ENCODE assay signal across 16 mouse cellular contexts in genomic region chr15:62792084-62792483, GRCm38 (mm10).
"Had no signal": no experiment of that assay in that cellular context is flagged by ENCODE, and none has a peak within 500 bp of the region (broad histone marks: within the 10 kb centered on the region; RNA-seq: fewer than 3 reads in every experiment).

No protein-coding gene starts in this region.

- H3K27ac ChIP-seq: neural tube, embryonic 13.5 days; neural tube, embryonic 15.5 days; stomach, embryonic 15.5 days; stomach, postnatal 0 days had no signal

- DNase-seq: retina, postnatal 1 day; right cerebral cortex, adult 18-20 months; right cerebral cortex, postnatal 14 days; right cerebral cortex, postnatal 25 days; right cerebral cortex, postnatal 4 days; spleen, adult 18-20 months; thymus, adult 18-20 months; thymus, adult 2 months; thymus, postnatal 14 days; thymus, postnatal 25 days; thymus, postnatal 36 days; thymus, postnatal 4 days had no signal

- H3K4me2 ChIP-seq: neural tube, embryonic 13.5 days; neural tube, embryonic 15.5 days; stomach, embryonic 15.5 days had no signal

- H3K36me3 ChIP-seq: neural tube, embryonic 13.5 days; neural tube, embryonic 15.5 days; stomach, embryonic 15.5 days had no signal

- H3K27me3 ChIP-seq: neural tube, embryonic 13.5 days; neural tube, embryonic 15.5 days; stomach, embryonic 15.5 days had no signal

- H3K9me3 ChIP-seq: neural tube, embryonic 13.5 days; neural tube, embryonic 15.5 days; stomach, embryonic 15.5 days had no signal

- H3K4me3 ChIP-seq: neural tube, embryonic 13.5 days; neural tube, embryonic 15.5 days; stomach, embryonic 15.5 days had no signal

- H3K4me1 ChIP-seq: neural tube, embryonic 13.5 days; neural tube, embryonic 15.5 days; stomach, embryonic 15.5 days had no signal

- H3K9ac ChIP-seq: neural tube, embryonic 13.5 days; neural tube, embryonic 15.5 days; stomach, embryonic 15.5 days had no signal
